Mouse (Mus musculus): ENCODE data around the gene Srgap3. TPM values are rescaled to one million over a fixed set of nuclear protein-coding genes. Genes with fewer than 3 reads are reported as not detected.

Srgap3 gene
- polyA plus RNA-seq, 1 experiment, result 77.3 TPM

DNA sequence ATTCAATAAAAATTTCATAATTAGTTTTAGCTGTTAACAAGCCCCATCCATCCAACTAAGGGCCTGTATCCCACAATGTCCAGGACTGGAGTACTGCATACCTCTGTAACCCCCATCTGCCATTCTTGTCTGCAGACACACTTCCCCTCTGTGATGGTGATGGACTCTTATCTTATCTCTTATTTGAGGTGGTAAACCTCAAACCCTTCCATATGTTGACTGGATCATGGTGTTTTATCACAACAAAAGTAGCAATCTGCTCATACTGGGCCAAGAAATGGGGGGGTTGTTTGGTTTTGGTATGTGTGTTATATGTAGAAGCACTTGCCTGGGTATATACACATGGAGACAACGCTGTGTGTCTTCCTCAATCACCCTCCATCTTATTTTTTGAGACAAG lies 255.5 kb downstream of the Srgap3 start:
- TF ChIP-seq CTCF (IDR thresholded peaks at IDR 0.05; ENCODE audit: insufficient read depth, low read depth, low read length) (no peak), POLR2A (IDR thresholded peaks at IDR 0.05; ENCODE audit: insufficient read depth, low read depth, low read length) (no peak)
- H3K4me1 ChIP-seq (ENCODE audit: control insufficient read depth, insufficient read depth, low read length), result peaks cover under 1% of the 10 kb centered on the region; the same call in 1 of the 2 replicates
- H3K27ac ChIP-seq (ENCODE audit: insufficient read depth, low read depth, low read length), result no peak overlapping the region
- H3K4me3 ChIP-seq (ENCODE audit: insufficient read depth, low read depth, low read length), result no peak overlapping the region
- 100% methylated on average over 1 of the region's 1 CpGs for WGBS

GRCm38 (mm10) chr6:112688033-112688432 lies 259.0 kb downstream of the Srgap3 start:
- 97% methylated on average over 3 of the region's 3 CpGs for WGBS
- TF ChIP-seq CTCF (IDR thresholded peaks at IDR 0.05; ENCODE audit: insufficient read depth, low read depth, low read length) (no peak), POLR2A (IDR thresholded peaks at IDR 0.05; ENCODE audit: insufficient read depth, low read depth, low read length) (no peak)
- Histone ChIP-seq H3K27ac (ENCODE audit: insufficient read depth, low read depth, low read length) (no peak overlapping the region), H3K4me3 (ENCODE audit: insufficient read depth, low read depth, low read length) (no peak overlapping the region), H3K4me1 (ENCODE audit: control insufficient read depth, insufficient read depth, low read length) (peaks cover 2% of the 10 kb centered on the region; the same call in 1 of the 2 replicates)

- WGBS, result 42% methylated on average over 7 of the region's 7 CpGs
- Histone ChIP-seq H3K4me3 (ENCODE audit: insufficient read depth, low read depth, low read length) (no peak overlapping the region), H3K4me1 (ENCODE audit: control insufficient read depth, insufficient read depth, low read length) (peaks cover 2% of the 10 kb centered on the region; the same call in 1 of the 2 replicates)
Measured at GRCm38 (mm10) chr6:112686485-112686884, 260.6 kb downstream of the Srgap3 start.

GRCm38 (mm10) chr6:112684065-112684464 lies 263.0 kb downstream of the Srgap3 start:
- peaks cover 2% of the 10 kb centered on the region; the same call in 1 of the 2 replicates for H3K4me1 ChIP-seq (ENCODE audit: control insufficient read depth, insufficient read depth, low read length)
- H3K4me3 ChIP-seq (ENCODE audit: insufficient read depth, low read depth, low read length), result no peak overlapping the region
- H3K27ac ChIP-seq (ENCODE audit: insufficient read depth, low read depth, low read length), result no peak overlapping the region
- TF ChIP-seq CTCF (IDR thresholded peaks at IDR 0.05; ENCODE audit: insufficient read depth, low read depth, low read length) (no peak), POLR2A (IDR thresholded peaks at IDR 0.05; ENCODE audit: insufficient read depth, low read depth, low read length) (no peak)
- 92% methylated on average over 2 of the region's 2 CpGs for WGBS

More at GRCm38 (mm10) chr6:112686485-112686884, 260.6 kb downstream of the Srgap3 start:
- peak overlapping the region; percentile 64; the same call in 1 of the 2 replicates for H3K27ac ChIP-seq (ENCODE audit: insufficient read depth, low read depth, low read length)
- TF ChIP-seq POLR2A (IDR thresholded peaks at IDR 0.05; ENCODE audit: insufficient read depth, low read depth, low read length), result no peak
- no peak for TF ChIP-seq CTCF (IDR thresholded peaks at IDR 0.05; ENCODE audit: insufficient read depth, low read depth, low read length)

Other genes with a start within 250 kb of the Srgap3 start
- not detected in 2 replicates for gene Thumpd3, start 99.0 kb upstream of the Srgap3 start, polyA plus RNA-seq (2012; ENCODE audit: insufficient read depth, insufficient read length, low replicate concordance, missing spikeins)
- 290 and 314 TPM in 2 replicates for gene Setd5, start 130.1 kb upstream of the Srgap3 start, polyA plus RNA-seq (2012; ENCODE audit: insufficient read depth, insufficient read length, low replicate concordance, missing spikeins)
- gene Lhfpl4, start 248.1 kb upstream of the Srgap3 start, polyA plus RNA-seq (2012; ENCODE audit: insufficient read depth, insufficient read length, low replicate concordance, missing spikeins), result not detected in 2 replicates